Mouse (Mus musculus) intestine, embryonic 14.5 days (tissue): ENCODE data around the gene Kcnj4. TPM values are rescaled to one million over a fixed set of nuclear protein-coding genes. Genes with fewer than 3 reads are reported as not detected.

Experiments
- ATAC-seq: fragments of 200-750 bp; cut with Nextera tagmentation; replicated peaks from 2 replicates; pipeline ENCODE4 v1.8.0; 2017; ENCODE audit warnings: low read depth, moderate number of reproducible peaks, moderate TSS enrichment, moderate library complexity; ENCODE audit not compliant: low FRiP score, low TSS enrichment
- DNase-seq: peaks from one replicate; pipeline ENCODE4 v3.0.0-alpha.2; 2018; ENCODE audit warnings: low spot score
- H3K27ac ChIP-seq: fragments of 300-500 bp; sonication (generic); 2 replicates; pipeline ENCODE4 v1.5.1; 2014; ENCODE audit warnings: low read depth, mild to moderate bottlenecking, control low read depth
- H3K27me3 ChIP-seq: fragments of 300-500 bp; sonication (generic); replicated peaks from 2 replicates; pipeline ENCODE4 v1.6.1; 2014; ENCODE audit warnings: low read length, control low read depth; ENCODE audit not compliant: control insufficient read depth, insufficient read depth
- H3K36me3 ChIP-seq: fragments of 300-500 bp; sonication (generic); 2 replicates; pipeline ENCODE4 v1.6.1; 2014; ENCODE audit warnings: low read length, control low read depth; ENCODE audit not compliant: control insufficient read depth, insufficient read depth
- H3K4me1 ChIP-seq: fragments of 300-500 bp; sonication (generic); replicated peaks from 2 replicates; pipeline ENCODE4 v1.6.1; 2014; ENCODE audit warnings: low read length, control low read depth, mixed read lengths; ENCODE audit not compliant: control insufficient read depth, insufficient read depth
- H3K4me2 ChIP-seq: fragments of 300-500 bp; sonication (generic); 2 replicates; pipeline ENCODE4 v1.6.1; 2014; ENCODE audit warnings: low read length
- H3K4me3 ChIP-seq: fragments of 300-500 bp; sonication (generic); 2 replicates; pipeline ENCODE4 v1.5.1; 2014; ENCODE audit warnings: low read depth, low read length, control low read depth, mixed read lengths
- H3K9ac ChIP-seq: fragments of 300-500 bp; sonication (generic); 2 replicates; pipeline ENCODE4 v1.6.1; 2014; ENCODE audit warnings: mild to moderate bottlenecking, low read length
- H3K9me3 ChIP-seq: fragments of 300-500 bp; sonication (generic); 2 replicates; pipeline ENCODE4 v1.6.1; 2016; ENCODE audit warnings: low read length, control low read depth; ENCODE audit not compliant: control insufficient read depth
- WGBS: fragments of 180-500 bp; shearing (Covaris S2); extraction: QIAGEN DNeasy Blood & Tissue Kit; methylation state at CpG from one replicate; pipeline ENCODE4 v1.1.7; 2014; 5-methylcytosine and 5-hydroxymethylcytosine counted together
- microRNA-seq: library from miRNA; unstranded; fragments of <30 nt; microRNA quantifications from one replicate; pipeline ENCODE4, GENCODE M21; 2016
- polyA plus RNA-seq: library from polyadenylated mRNA; unstranded; fragments of >200 nt; fragmentation: Nextera tagmentation; extraction: Ambion mirVana; gene quantifications from 2 replicates; pipeline ENCODE4 v1.2.1, GENCODE M21; 2014

The Kcnj4 gene
- polyA plus RNA-seq, 1 experiment from 2014 or later: 0.08 TPM

GRCm38 (mm10) chr15:79436481-79436921, 68.5 kb downstream of the Kcnj4 start:
- ATAC-seq (no peak), DNase-seq (no peak)
- Histone ChIP-seq H3K9me3 (0 out of 2 replicates have a peak, but pooled peaks cover 3% of the 10 kb centered on the region), H3K27ac (no peak overlapping the region), H3K27me3 (no peaks in the 10 kb centered on the region), H3K4me2 (no peak overlapping the region), H3K36me3 (peaks cover 50% of the 10 kb centered on the region), H3K4me3 (no peak overlapping the region), H3K9ac (no peak overlapping the region), H3K4me1 (peaks cover 66% of the 10 kb centered on the region)
- WGBS: 64% methylated on average over 7 of the region's 7 CpGs

GRCm38 (mm10) chr15:79435191-79435671, 69.8 kb downstream of the Kcnj4 start:
- H3K4me1 ChIP-seq: peaks cover 59% of the 10 kb centered on the region
- WGBS: 39% methylated on average over 7 of the region's 7 CpGs
- ATAC-seq: no peak

More at GRCm38 (mm10) chr15:79435191-79435671, 69.8 kb downstream of the Kcnj4 start:
- no peak overlapping the region for H3K4me3 ChIP-seq
- no peak overlapping the region; the same call in 1 of the 2 replicates for H3K27ac ChIP-seq
- no peak for DNase-seq
- 0 out of 2 replicates have a peak, but pooled peaks cover 3% of the 10 kb centered on the region for H3K9me3 ChIP-seq
- H3K4me2 ChIP-seq: no peak overlapping the region
- no peaks in the 10 kb centered on the region for H3K27me3 ChIP-seq
- H3K36me3 ChIP-seq: peaks cover 62% of the 10 kb centered on the region
- 0 out of 2 replicates have a peak overlapping the region, but pooled peaks have one; percentile 22 for H3K9ac ChIP-seq

Small RNA genes within 50 kb of the gene (microRNA-seq; reads per million reads assigned to microRNA genes)
- not detected for gene Gm44302

Other genes starting within 250 kb of the Kcnj4 start
- gene Baiap2l2, start 219.7 kb downstream of the Kcnj4 start, polyA plus RNA-seq: 4.8 and 9.4 TPM in 2 replicates
- 17.0 and 20.7 TPM in 2 replicates for gene Pla2g6, start 176.9 kb downstream of the Kcnj4 start, polyA plus RNA-seq
- gene Maff, start 158.6 kb downstream of the Kcnj4 start, polyA plus RNA-seq: 6.4 and 8.9 TPM in 2 replicates
- 53.0 and 56.6 TPM in 2 replicates for gene Tmem184b, start 101.7 kb downstream of the Kcnj4 start, polyA plus RNA-seq
- gene Csnk1e, start 49.7 kb downstream of the Kcnj4 start, polyA plus RNA-seq: 64.4 and 78.1 TPM in 2 replicates
- gene Kdelr3, start 11.2 kb upstream of the Kcnj4 start, polyA plus RNA-seq: 46.9 and 55.0 TPM in 2 replicates
- 77.6 and 78.6 TPM in 2 replicates for gene Ddx17, start 41.5 kb upstream of the Kcnj4 start, polyA plus RNA-seq
- 2.0 and 2.6 TPM in 2 replicates for gene Dmc1, start 99.9 kb upstream of the Kcnj4 start, polyA plus RNA-seq
- gene Fam227a, start 153.7 kb upstream of the Kcnj4 start, polyA plus RNA-seq: 1.3 and 1.9 TPM in 2 replicates
- 36.0 and 39.3 TPM in 2 replicates for gene Cby1, start 154.0 kb upstream of the Kcnj4 start, polyA plus RNA-seq
- 244 and 272 TPM in 2 replicates for gene Tomm22, start 165.6 kb upstream of the Kcnj4 start, polyA plus RNA-seq
- gene Josd1, start 182.7 kb upstream of the Kcnj4 start, polyA plus RNA-seq: 13.8 and 16.1 TPM in 2 replicates
- gene Gtpbp1, start 185.6 kb upstream of the Kcnj4 start, polyA plus RNA-seq: 33.1 and 35.1 TPM in 2 replicates
- gene Sun2, start 237.3 kb upstream of the Kcnj4 start, polyA plus RNA-seq: 4.6 and 5.4 TPM in 2 replicates